Mouse (Mus musculus) stomach, postnatal 0 days (tissue): ENCODE results near the gene Krt39.

Source experiments
- CTCF ChIP-seq: IDR thresholded peaks from 2 replicates; pipeline ENCODE4 v1.5.1; 2016; ENCODE audit warnings: antibody characterized with exemption, low read depth, mild to moderate bottlenecking, moderate library complexity
- EP300 ChIP-seq: optimal IDR thresholded peaks from 2 replicates; pipeline ENCODE3; 2016; ENCODE audit warnings: antibody characterized with exemption

- peak; percentile 31; the same call in 1 of the 2 replicates for TF ChIP-seq CTCF
- TF ChIP-seq EP300: no peak
Observed at GRCm38 (mm10) chr11:99547892-99548291, 26.8 kb upstream of the Krt39 start.
